Mouse (Mus musculus) liver, embryonic 13.5 days (tissue): ENCODE results near the gene 4931422A03Rik. TPM values are rescaled to one million over a fixed set of nuclear protein-coding genes. Genes with fewer than 3 reads are reported as not detected.
A peak's percentile ranks its signal among the peaks of the same experiment; 100 is the strongest.

Source experiments
- ATAC-seq: fragments of 200-750 bp; cut with Nextera tagmentation; 2 replicates; pipeline ENCODE4 v1.8.0; 2017; ENCODE audit warnings: low read depth, mild to moderate bottlenecking, moderate number of reproducible peaks, moderate library complexity
- DNase-seq: peaks from one replicate; pipeline ENCODE4 v3.0.0; 2022
- H3K27ac ChIP-seq: fragments of 300-500 bp; sonication (generic); 2 replicates; pipeline ENCODE4 v1.5.1; 2015; ENCODE audit warnings: moderate library complexity, mild to moderate bottlenecking, inconsistent platforms
- H3K27me3 ChIP-seq: fragments of 300-500 bp; sonication (generic); 2 replicates; pipeline ENCODE4 v1.6.1; 2015; ENCODE audit warnings: mild to moderate bottlenecking, inconsistent platforms
- H3K36me3 ChIP-seq: fragments of 300-500 bp; sonication (generic); 2 replicates; pipeline ENCODE4 v1.6.1; 2015; ENCODE audit warnings: mild to moderate bottlenecking, inconsistent platforms
- H3K4me1 ChIP-seq: fragments of 300-500 bp; sonication (generic); replicated peaks from 2 replicates; pipeline ENCODE4 v1.6.1; 2015; ENCODE audit warnings: inconsistent platforms
- H3K4me2 ChIP-seq: fragments of 300-500 bp; sonication (generic); 2 replicates; pipeline ENCODE4 v1.6.1; 2015; ENCODE audit warnings: inconsistent platforms, mild to moderate bottlenecking, moderate library complexity
- H3K4me3 ChIP-seq: fragments of 300-500 bp; sonication (generic); replicated peaks from 2 replicates; pipeline ENCODE4 v1.5.1; 2015; ENCODE audit warnings: mild to moderate bottlenecking, inconsistent platforms
- H3K9ac ChIP-seq: fragments of 300-500 bp; sonication (generic); 2 replicates; pipeline ENCODE4 v1.6.1; 2015; ENCODE audit warnings: mild to moderate bottlenecking, inconsistent platforms
- H3K9me3 ChIP-seq: fragments of 300-500 bp; sonication (generic); replicated peaks from 2 replicates; pipeline ENCODE4 v1.6.1; 2016; ENCODE audit warnings: inconsistent platforms
- WGBS: fragments of 180-500 bp; shearing (Covaris S2); methylation state at CpG from one replicate; pipeline ENCODE4 v1.1.7; 2015; ENCODE audit not compliant: insufficient replicate concordance; 5-methylcytosine and 5-hydroxymethylcytosine counted together
- polyA plus RNA-seq: library from polyadenylated mRNA; unstranded; fragments of >200 nt; fragmentation: Nextera tagmentation; extraction: Ambion mirVana; gene quantifications from 2 replicates; pipeline ENCODE4 v1.2.1, GENCODE M21; 2015

Gene 4931422A03Rik
- polyA plus RNA-seq, 1 experiment from 2014 or later = 0.99 TPM

GRCm38 (mm10) chr2:104043624-104044478 is 15.7 kb upstream of the 4931422A03Rik start:
- 66% methylated on average over 5 of the region's 5 CpGs for WGBS
- no peak overlapping the region for H3K4me3 ChIP-seq
- DNase-seq (no peak), ATAC-seq (no peak)
- H3K27ac ChIP-seq = peak overlapping the region; percentile 68
- no peaks in the 10 kb centered on the region for H3K27me3 ChIP-seq
- H3K4me1 ChIP-seq = peaks cover 37% of the 10 kb centered on the region
- no peaks in the 10 kb centered on the region for H3K9me3 ChIP-seq
- peaks cover 68% of the 10 kb centered on the region for H3K36me3 ChIP-seq
- no peak overlapping the region for H3K9ac ChIP-seq
- no peak overlapping the region for H3K4me2 ChIP-seq

GRCm38 (mm10) chr2:104042766-104043165 is 14.6 kb upstream of the 4931422A03Rik start:
- WGBS = 90% methylated on average over 15 of the region's 15 CpGs
- Histone ChIP-seq H3K9me3 (no peaks in the 10 kb centered on the region), H3K36me3 (peaks cover 67% of the 10 kb centered on the region), H3K9ac (no peak overlapping the region), H3K27ac (no peak overlapping the region), H3K4me1 (peaks cover 37% of the 10 kb centered on the region), H3K4me2 (no peak overlapping the region), H3K27me3 (no peaks in the 10 kb centered on the region), H3K4me3 (no peak overlapping the region)
- DNase-seq = no peak
- no peak for ATAC-seq

- Histone ChIP-seq H3K36me3 (peaks cover 73% of the 10 kb centered on the region), H3K9me3 (no peaks in the 10 kb centered on the region), H3K4me3 (no peak overlapping the region), H3K9ac (no peak overlapping the region), H3K4me1 (peaks cover 37% of the 10 kb centered on the region), H3K27me3 (no peaks in the 10 kb centered on the region), H3K27ac (peak overlapping the region; percentile 20), H3K4me2 (no peak overlapping the region)
- ATAC-seq (no peak), DNase-seq (no peak)
- WGBS = 78% methylated on average over 5 of the region's 5 CpGs
These were observed 13.5 kb upstream of the 4931422A03Rik start for GRCm38 (mm10) chr2:104041632-104042031.

- DNase-seq (no peak), ATAC-seq (no peak)
- H3K27ac ChIP-seq = no peak overlapping the region
- peaks cover 33% of the 10 kb centered on the region for H3K4me1 ChIP-seq
- H3K4me3 ChIP-seq = no peak overlapping the region
- no peak overlapping the region for H3K9ac ChIP-seq
- peaks cover 83% of the 10 kb centered on the region for H3K36me3 ChIP-seq
- WGBS = 79% methylated on average over 2 of the region's 2 CpGs
- H3K4me2 ChIP-seq = no peak overlapping the region
- H3K9me3 ChIP-seq = no peaks in the 10 kb centered on the region
- H3K27me3 ChIP-seq = no peaks in the 10 kb centered on the region
These were observed 10.1 kb upstream of the 4931422A03Rik start for GRCm38 (mm10) chr2:104038236-104038635.

GRCm38 (mm10) chr2:104036316-104036715 is 8.2 kb upstream of the 4931422A03Rik start:
- Histone ChIP-seq H3K27ac (peak overlapping the region; percentile 58), H3K4me1 (peaks cover 22% of the 10 kb centered on the region), H3K36me3 (peaks cover 82% of the 10 kb centered on the region), H3K9me3 (no peaks in the 10 kb centered on the region), H3K4me3 (no peak overlapping the region), H3K4me2 (no peak overlapping the region), H3K9ac (no peak overlapping the region), H3K27me3 (no peaks in the 10 kb centered on the region)
- 76% methylated on average over 3 of the region's 3 CpGs for WGBS
- ATAC-seq (no peak), DNase-seq (no peak)

- Histone ChIP-seq H3K4me2 (no peak overlapping the region), H3K9ac (no peak overlapping the region), H3K27ac (peak overlapping the region; percentile 58), H3K4me3 (no peak overlapping the region), H3K27me3 (no peaks in the 10 kb centered on the region), H3K36me3 (peaks cover 82% of the 10 kb centered on the region), H3K9me3 (no peaks in the 10 kb centered on the region), H3K4me1 (peaks cover 20% of the 10 kb centered on the region)
- WGBS = 81% methylated on average over 6 of the region's 6 CpGs
- ATAC-seq (no peak), DNase-seq (no peak)
These were observed 7.4 kb upstream of the 4931422A03Rik start for GRCm38 (mm10) chr2:104035595-104035994.

GRCm38 (mm10) chr2:104034832-104035472 is 6.8 kb upstream of the 4931422A03Rik start:
- DNase-seq (peak; percentile 40), ATAC-seq (peak; percentile 63)
- H3K4me1 ChIP-seq = peaks cover 22% of the 10 kb centered on the region
- 39% methylated on average over 3 of the region's 3 CpGs for WGBS
- no peak overlapping the region for H3K4me3 ChIP-seq
- no peak overlapping the region for H3K27ac ChIP-seq
- H3K27me3 ChIP-seq = no peaks in the 10 kb centered on the region
- no peaks in the 10 kb centered on the region for H3K9me3 ChIP-seq
- H3K9ac ChIP-seq = no peak overlapping the region
- H3K4me2 ChIP-seq = no peak overlapping the region
- peaks cover 80% of the 10 kb centered on the region for H3K36me3 ChIP-seq

- Histone ChIP-seq H3K4me1 (peaks cover 41% of the 10 kb centered on the region), H3K9ac (no peak overlapping the region; the same call in 1 of the 2 replicates), H3K4me3 (no peak overlapping the region), H3K36me3 (peaks cover 56% of the 10 kb centered on the region), H3K27ac (peak overlapping the region; percentile 34; the same call in 1 of the 2 replicates), H3K9me3 (no peaks in the 10 kb centered on the region), H3K27me3 (no peaks in the 10 kb centered on the region), H3K4me2 (no peak overlapping the region)
- WGBS = 90% methylated on average over 3 of the region's 3 CpGs
- no peak for DNase-seq
- no peak for ATAC-seq
These were observed 3.9 kb upstream of the 4931422A03Rik start for GRCm38 (mm10) chr2:104032056-104032455.

- peaks cover 41% of the 10 kb centered on the region for H3K36me3 ChIP-seq
- peak overlapping the region; percentile 91 for H3K27ac ChIP-seq
- peak overlapping the region; percentile 69 for H3K4me2 ChIP-seq
- H3K4me1 ChIP-seq = peaks cover 37% of the 10 kb centered on the region
- DNase-seq = no peak
- peak overlapping the region; percentile 99; the same call in 1 of the 2 replicates for H3K9ac ChIP-seq
- ATAC-seq = no peak
- peak overlapping the region; percentile 86; the same call in 1 of the 2 replicates for H3K4me3 ChIP-seq
- H3K9me3 ChIP-seq = no peaks in the 10 kb centered on the region
- H3K27me3 ChIP-seq = no peaks in the 10 kb centered on the region
- 77% methylated on average over 3 of the region's 3 CpGs for WGBS
These were observed 2.2 kb upstream of the 4931422A03Rik start for GRCm38 (mm10) chr2:104030381-104030780.

GRCm38 (mm10) chr2:104029074-104029473 is 913 bp upstream of the 4931422A03Rik start:
- Histone ChIP-seq H3K27me3 (no peaks in the 10 kb centered on the region), H3K9ac (peak overlapping the region; percentile 99), H3K27ac (peak overlapping the region; percentile 91), H3K36me3 (peaks cover 30% of the 10 kb centered on the region), H3K4me1 (peaks cover 34% of the 10 kb centered on the region), H3K4me3 (peak overlapping the region; percentile 86), H3K4me2 (peak overlapping the region; percentile 69), H3K9me3 (no peaks in the 10 kb centered on the region)
- DNase-seq = peak; percentile 45
- 13% methylated on average over 2 of the region's 2 CpGs for WGBS
- ATAC-seq = peak; percentile 76

- under 1% methylated on average over 42 of the region's 44 CpGs for WGBS
- Histone ChIP-seq H3K4me2 (peak within 1 kb of the TSS; percentile 69), H3K9ac (peak within 1 kb of the TSS; percentile 99), H3K4me1 (peaks cover 34% of the 10 kb centered on the region), H3K27ac (peak within 1 kb of the TSS; percentile 91), H3K36me3 (peaks cover 18% of the 10 kb centered on the region), H3K27me3 (no peaks in the 10 kb centered on the region), H3K9me3 (peaks cover 6% of the 10 kb centered on the region; the same call in 1 of the 2 replicates), H3K4me3 (peak within 1 kb of the TSS; percentile 86)
- DNase-seq (peak; percentile 87), ATAC-seq (peak; percentile 92)
These were observed 563 bp downstream of the 4931422A03Rik start, which contains the start of gene Fbxo3 for GRCm38 (mm10) chr2:104027458-104028138. Gene Fbxo3, plus strand, starts transcription at chr2:104027721.
